Mouse (Mus musculus) lung, embryonic 16.5 days (tissue): ENCODE measurements around the gene Fpgt. TPM values are rescaled to one million over a fixed set of nuclear protein-coding genes. Genes with fewer than 3 reads are reported as not detected.

Experiments
- ATAC-seq: fragments of 200-750 bp; cut with Nextera tagmentation; 2 replicates; pipeline ENCODE4 v1.8.0; 2017; ENCODE audit warnings: low read depth, mild to moderate bottlenecking, moderate library complexity
- H3K27ac ChIP-seq: fragments of 300-500 bp; sonication (generic); 2 replicates; pipeline ENCODE4 v1.5.1; 2014; ENCODE audit warnings: mild to moderate bottlenecking, control low read depth, low read length
- H3K27me3 ChIP-seq: fragments of 300-500 bp; sonication (generic); 2 replicates; pipeline ENCODE4 v1.6.1; 2014; ENCODE audit warnings: low read depth, low read length, mixed read lengths; ENCODE audit not compliant: control insufficient read depth, insufficient read depth
- H3K36me3 ChIP-seq: fragments of 300-500 bp; sonication (generic); 2 replicates; pipeline ENCODE4 v1.6.1; 2014; ENCODE audit warnings: low read length; ENCODE audit not compliant: control insufficient read depth, insufficient read depth
- H3K4me1 ChIP-seq: fragments of 300-500 bp; sonication (generic); replicated peaks from 2 replicates; pipeline ENCODE4 v1.6.1; 2014; ENCODE audit warnings: low read length, mixed read lengths; ENCODE audit not compliant: control insufficient read depth, insufficient read depth
- H3K4me2 ChIP-seq: fragments of 300-500 bp; sonication (generic); 2 replicates; pipeline ENCODE4 v1.6.1; 2014; ENCODE audit warnings: low read depth, low read length, control low read depth
- H3K4me3 ChIP-seq: fragments of 300-500 bp; sonication (generic); 2 replicates; pipeline ENCODE4 v1.5.1; 2014; ENCODE audit warnings: mild to moderate bottlenecking, low read length, control low read depth
- H3K9ac ChIP-seq: fragments of 300-500 bp; sonication (generic); 2 replicates; pipeline ENCODE4 v1.6.1; 2014; ENCODE audit warnings: low read length, control low read depth
- H3K9me3 ChIP-seq: fragments of 300-500 bp; sonication (generic); 2 replicates; pipeline ENCODE4 v1.6.1; 2016; ENCODE audit warnings: low read length; ENCODE audit not compliant: control insufficient read depth
- WGBS: fragments of 180-500 bp; shearing (Covaris S2); extraction: QIAGEN DNeasy Blood & Tissue Kit; methylation state at CpG from one replicate; pipeline ENCODE4 v1.1.7; 2014; 5-methylcytosine and 5-hydroxymethylcytosine counted together
- polyA plus RNA-seq: library from polyadenylated mRNA; unstranded; fragments of >200 nt; fragmentation: Nextera tagmentation; extraction: Ambion mirVana; gene quantifications from 2 replicates; pipeline ENCODE4 v1.2.1, GENCODE M21; 2015

Fpgt gene
- 15.6 and 17.4 TPM in 2 replicates for polyA plus RNA-seq

GRCm38 (mm10) chr3:155093116-155093956, at the start of gene Fpgt, which contains the start of gene Lrriq3:
Gene Fpgt, minus strand, starts transcription at chr3:155093403.
Gene Lrriq3, plus strand, starts transcription at chr3:155093434.
- peak within 1 kb of the TSS; percentile 77 for H3K4me2 ChIP-seq
- H3K9me3 ChIP-seq: no peaks in the 10 kb centered on the region
- H3K4me1 ChIP-seq: peaks cover 4% of the 10 kb centered on the region
- ATAC-seq: peak; percentile 99
- 0 out of 2 replicates have a peak, but pooled peaks cover 3% of the 10 kb centered on the region for H3K36me3 ChIP-seq
- peak within 1 kb of the TSS; percentile 80 for H3K27ac ChIP-seq
- peak within 1 kb of the TSS; percentile 85 for H3K9ac ChIP-seq
- no peaks in the 10 kb centered on the region for H3K27me3 ChIP-seq
- peak within 1 kb of the TSS; percentile 62 for H3K4me3 ChIP-seq
- 1% methylated on average over 44 of the region's 47 CpGs for WGBS

GRCm38 (mm10) chr3:155141047-155141446, 47.8 kb upstream of the Fpgt start:
- Histone ChIP-seq H3K4me3 (no peak overlapping the region), H3K36me3 (no peaks in the 10 kb centered on the region), H3K27ac (no peak overlapping the region), H3K4me2 (no peak overlapping the region), H3K9me3 (no peaks in the 10 kb centered on the region), H3K27me3 (no peaks in the 10 kb centered on the region), H3K4me1 (no peaks in the 10 kb centered on the region), H3K9ac (no peak overlapping the region)
- no peak for ATAC-seq
- WGBS: 87% methylated on average over 11 of the region's 11 CpGs

DNA sequence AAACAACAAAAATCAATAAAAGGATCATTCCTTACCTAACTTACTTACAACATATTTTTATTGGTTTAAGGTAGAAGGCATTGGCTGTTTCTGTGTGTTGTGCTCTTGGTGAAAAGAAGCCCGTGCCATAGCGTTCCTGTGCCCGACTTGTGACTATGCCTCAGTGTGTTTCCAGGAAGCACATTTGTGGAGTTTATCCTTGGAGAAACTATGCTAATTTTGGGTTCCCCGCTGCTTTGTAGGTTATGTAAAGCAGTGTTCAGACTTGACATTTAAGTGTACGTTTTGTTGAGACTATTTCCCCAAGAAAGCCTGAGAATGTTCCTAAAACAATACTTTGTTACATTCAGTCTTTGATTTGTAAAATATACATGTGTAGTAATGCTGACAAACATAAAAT, 44.5 kb upstream of the Fpgt start:
- Histone ChIP-seq H3K9ac (no peak overlapping the region), H3K4me3 (no peak overlapping the region), H3K27ac (no peak overlapping the region), H3K4me1 (no peaks in the 10 kb centered on the region), H3K9me3 (no peaks in the 10 kb centered on the region), H3K27me3 (no peaks in the 10 kb centered on the region), H3K4me2 (no peak overlapping the region), H3K36me3 (no peaks in the 10 kb centered on the region)
- 83% methylated on average over 5 of the region's 5 CpGs for WGBS
- no peak for ATAC-seq

GRCm38 (mm10) chr3:155105957-155106356, 12.8 kb upstream of the Fpgt start:
- Histone ChIP-seq H3K27ac (no peak overlapping the region), H3K36me3 (no peaks in the 10 kb centered on the region), H3K4me1 (no peaks in the 10 kb centered on the region), H3K9ac (no peak overlapping the region), H3K4me2 (no peak overlapping the region), H3K27me3 (no peaks in the 10 kb centered on the region), H3K4me3 (no peak overlapping the region), H3K9me3 (no peaks in the 10 kb centered on the region)
- ATAC-seq: peak; percentile 67
- WGBS: 47% methylated on average over 1 of the region's 1 CpGs

GRCm38 (mm10) chr3:155099266-155099665, 6.1 kb upstream of the Fpgt start:
- WGBS: 81% methylated on average over 1 of the region's 1 CpGs
- no peaks in the 10 kb centered on the region for H3K36me3 ChIP-seq
- no peak overlapping the region for H3K4me2 ChIP-seq
- no peaks in the 10 kb centered on the region for H3K9me3 ChIP-seq
- H3K27ac ChIP-seq: no peak overlapping the region
- H3K4me3 ChIP-seq: no peak overlapping the region
- no peaks in the 10 kb centered on the region for H3K27me3 ChIP-seq
- no peak for ATAC-seq
- no peaks in the 10 kb centered on the region for H3K4me1 ChIP-seq
- no peak overlapping the region for H3K9ac ChIP-seq

DNA sequence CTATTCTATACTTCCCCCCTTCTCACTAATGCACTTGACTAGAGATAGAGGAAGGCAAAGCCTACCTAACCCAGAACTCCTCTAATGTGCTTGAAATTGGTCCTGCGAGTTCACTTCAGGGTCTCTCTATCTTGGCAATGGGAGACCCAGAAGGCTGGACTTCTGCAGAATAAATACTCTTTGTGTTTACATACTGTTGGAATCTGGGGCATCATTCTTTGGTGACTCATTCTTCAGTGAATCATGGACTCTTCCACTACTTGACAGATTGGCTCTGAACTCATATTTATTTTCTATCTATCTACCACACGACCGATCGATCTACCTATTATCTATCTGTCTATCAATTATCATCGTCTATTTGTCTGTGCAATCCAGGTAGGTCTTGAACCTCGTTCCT, 1.1 kb downstream of the Fpgt start:
- H3K4me1 ChIP-seq: peaks cover 4% of the 10 kb centered on the region
- H3K27ac ChIP-seq: no peak overlapping the region
- no peaks in the 10 kb centered on the region for H3K9me3 ChIP-seq
- H3K36me3 ChIP-seq: peaks cover 11% of the 10 kb centered on the region
- peak overlapping the region; percentile 77 for H3K4me2 ChIP-seq
- H3K27me3 ChIP-seq: no peaks in the 10 kb centered on the region
- H3K4me3 ChIP-seq: no peak overlapping the region
- ATAC-seq: no peak
- no peak overlapping the region for H3K9ac ChIP-seq
- WGBS: 86% methylated on average over 6 of the region's 6 CpGs

DNA sequence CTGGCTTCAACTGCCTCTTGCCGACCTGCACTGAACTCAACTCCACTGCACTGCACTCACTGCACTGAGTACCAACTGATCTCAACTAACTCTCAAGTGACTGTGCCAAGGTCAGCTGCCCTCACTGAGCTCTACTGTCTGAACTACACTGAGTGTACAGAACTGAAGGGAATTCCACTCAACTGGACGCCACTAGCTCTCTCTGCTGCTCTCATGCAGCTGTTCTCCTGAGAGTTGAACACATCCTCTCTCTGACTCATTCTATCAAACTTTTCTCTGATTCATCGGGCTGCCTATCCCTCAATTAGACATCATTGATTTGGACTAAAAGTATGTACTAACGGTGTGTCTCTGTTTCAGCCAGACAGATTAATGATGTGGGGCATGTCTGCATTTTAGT, 15.3 kb downstream of the Fpgt start:
- Histone ChIP-seq H3K9ac (no peak overlapping the region), H3K27ac (no peak overlapping the region), H3K4me3 (no peak overlapping the region), H3K9me3 (no peaks in the 10 kb centered on the region), H3K36me3 (no peaks in the 10 kb centered on the region), H3K4me1 (no peaks in the 10 kb centered on the region), H3K4me2 (no peak overlapping the region), H3K27me3 (no peaks in the 10 kb centered on the region)
- WGBS: 67% methylated on average over 4 of the region's 4 CpGs
- no peak for ATAC-seq

DNA sequence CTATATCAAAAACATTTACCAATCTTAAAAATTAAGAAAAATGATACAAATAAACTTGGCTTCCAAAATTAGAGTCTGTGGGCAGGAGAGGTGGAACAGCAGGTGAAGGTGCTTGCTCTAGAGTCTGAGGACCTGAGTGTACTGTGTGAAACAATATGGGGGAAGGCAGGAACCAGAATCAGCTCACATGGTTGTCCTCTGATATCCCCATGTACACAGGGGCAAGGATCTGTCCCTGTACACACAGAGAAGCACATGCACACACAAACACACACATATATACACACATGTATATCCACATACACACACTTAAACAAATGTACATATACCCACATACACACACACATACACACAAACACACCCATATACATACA, 33.8 kb downstream of the Fpgt start:
- no peak overlapping the region for H3K4me3 ChIP-seq
- H3K4me2 ChIP-seq: no peak overlapping the region
- H3K27ac ChIP-seq: no peak overlapping the region
- ATAC-seq: no peak
- H3K9me3 ChIP-seq: no peaks in the 10 kb centered on the region
- H3K4me1 ChIP-seq: no peaks in the 10 kb centered on the region
- H3K27me3 ChIP-seq: no peaks in the 10 kb centered on the region
- H3K36me3 ChIP-seq: no peaks in the 10 kb centered on the region
- H3K9ac ChIP-seq: no peak overlapping the region

- H3K9ac ChIP-seq: no peak overlapping the region
These were observed 34.3 kb downstream of the Fpgt start for GRCm38 (mm10) chr3:155058800-155059448.

More at GRCm38 (mm10) chr3:155058800-155059448, 34.3 kb downstream of the Fpgt start:
- Histone ChIP-seq H3K4me3 (no peak overlapping the region), H3K27me3 (no peaks in the 10 kb centered on the region), H3K4me1 (no peaks in the 10 kb centered on the region), H3K9me3 (no peaks in the 10 kb centered on the region), H3K4me2 (no peak overlapping the region), H3K36me3 (no peaks in the 10 kb centered on the region), H3K27ac (no peak overlapping the region)
- WGBS: 60% methylated on average over 6 of the region's 6 CpGs
- no peak for ATAC-seq
